Mouse (Mus musculus): ENCODE measurements at regions not wholly inside any gene's neighbourhood (a gene's known extent, or its start where the extent isn't known, plus 50 kb on each side); places are given as distances from the start of the nearest gene placed in this dataset.

DNA sequence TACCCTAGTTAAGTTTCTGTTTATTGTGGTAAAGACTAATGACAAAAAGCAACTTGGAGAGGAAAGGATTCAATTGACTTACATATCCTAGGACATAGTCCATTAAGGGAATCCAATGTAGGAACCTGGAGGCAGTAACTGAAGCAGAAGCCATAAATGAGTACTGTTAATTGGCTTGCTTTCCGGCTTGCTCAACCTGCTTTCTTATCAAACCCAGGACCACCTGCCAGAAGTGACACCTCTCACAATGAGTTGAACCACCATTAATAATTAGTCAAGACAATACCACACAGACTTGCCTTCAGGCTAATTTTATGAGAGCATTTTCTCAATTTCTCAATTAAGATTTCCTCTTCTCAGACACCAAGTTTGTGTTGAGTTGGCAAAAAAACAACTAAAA lies 148.8 kb downstream of the Ccser2 start:
- no peak for DNase-seq

DNA sequence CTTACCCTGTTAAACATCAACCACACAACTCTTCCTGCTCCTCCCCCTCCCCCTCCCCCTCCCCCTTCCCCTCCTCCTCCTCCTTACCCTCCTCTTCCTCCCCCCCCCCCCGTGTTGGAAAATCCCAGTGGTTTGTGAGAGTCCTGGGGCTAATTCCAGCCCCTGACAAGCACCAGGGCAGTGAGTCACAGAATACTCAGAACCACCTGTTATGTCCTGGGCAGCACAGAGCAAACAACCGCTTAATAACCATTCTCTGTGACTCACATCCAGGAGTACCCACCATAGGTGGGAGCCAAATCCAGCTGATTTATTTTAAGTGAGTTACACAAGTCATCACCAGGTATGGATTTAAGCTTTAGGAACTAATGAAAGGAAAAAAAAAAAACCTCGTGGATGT lies 166.2 kb downstream of the Ccser2 start:
- no peak for DNase-seq

DNA sequence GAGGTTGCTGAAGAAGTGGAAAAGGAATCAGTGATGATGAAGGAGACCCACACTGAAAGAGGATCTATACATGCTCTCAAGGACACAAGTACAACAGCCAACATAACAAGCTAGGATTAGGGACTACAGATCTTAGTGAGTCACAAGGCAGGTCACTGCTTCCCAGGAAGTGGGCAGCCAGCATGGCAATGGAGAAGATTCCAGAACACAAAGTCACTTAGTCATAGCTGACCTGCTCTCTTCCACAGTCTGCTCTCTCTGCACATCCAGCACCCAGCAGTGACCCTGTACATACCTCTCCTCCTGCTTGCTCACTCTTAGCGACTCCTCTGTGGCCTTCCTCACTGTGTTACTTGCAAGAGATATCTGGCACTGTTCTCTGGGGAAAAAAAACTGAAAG lies 168.8 kb downstream of the Ccser2 start:
- DNase-seq: no peak

- DNase-seq: no peak
Measured at GRCm38 (mm10) chr14:36781882-36782281, 186.7 kb downstream of the Ccser2 start.

- DNase-seq: peak; percentile 5
Measured at GRCm38 (mm10) chr14:36778956-36779355, 189.6 kb downstream of the Ccser2 start.

GRCm38 (mm10) chr14:36774349-36774748 lies 194.2 kb downstream of the Ccser2 start:
- DNase-seq: no peak

DNA sequence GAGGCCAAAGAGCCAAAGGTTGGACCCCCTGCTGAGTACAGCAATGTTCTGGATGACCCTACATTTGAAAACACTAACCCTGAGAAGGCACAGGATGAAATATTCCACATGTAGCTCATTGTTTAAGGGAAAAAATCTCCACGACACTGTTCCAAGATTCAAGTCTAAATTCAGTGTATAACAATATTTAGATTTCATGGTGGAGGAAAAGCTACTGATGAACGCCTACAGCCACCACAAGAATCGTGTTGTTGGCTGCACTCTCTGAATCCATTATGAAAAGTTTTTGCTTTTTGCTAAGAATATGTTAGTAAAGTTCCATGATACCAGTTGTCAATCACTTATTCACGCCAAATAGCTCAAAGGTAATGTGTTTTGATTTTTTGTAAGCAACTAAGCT lies 204.2 kb downstream of the Ccser2 start:
- DNase-seq: no peak

GRCm38 (mm10) chr14:36756056-36756455 lies 212.5 kb downstream of the Ccser2 start:
- DNase-seq: no peak

DNA sequence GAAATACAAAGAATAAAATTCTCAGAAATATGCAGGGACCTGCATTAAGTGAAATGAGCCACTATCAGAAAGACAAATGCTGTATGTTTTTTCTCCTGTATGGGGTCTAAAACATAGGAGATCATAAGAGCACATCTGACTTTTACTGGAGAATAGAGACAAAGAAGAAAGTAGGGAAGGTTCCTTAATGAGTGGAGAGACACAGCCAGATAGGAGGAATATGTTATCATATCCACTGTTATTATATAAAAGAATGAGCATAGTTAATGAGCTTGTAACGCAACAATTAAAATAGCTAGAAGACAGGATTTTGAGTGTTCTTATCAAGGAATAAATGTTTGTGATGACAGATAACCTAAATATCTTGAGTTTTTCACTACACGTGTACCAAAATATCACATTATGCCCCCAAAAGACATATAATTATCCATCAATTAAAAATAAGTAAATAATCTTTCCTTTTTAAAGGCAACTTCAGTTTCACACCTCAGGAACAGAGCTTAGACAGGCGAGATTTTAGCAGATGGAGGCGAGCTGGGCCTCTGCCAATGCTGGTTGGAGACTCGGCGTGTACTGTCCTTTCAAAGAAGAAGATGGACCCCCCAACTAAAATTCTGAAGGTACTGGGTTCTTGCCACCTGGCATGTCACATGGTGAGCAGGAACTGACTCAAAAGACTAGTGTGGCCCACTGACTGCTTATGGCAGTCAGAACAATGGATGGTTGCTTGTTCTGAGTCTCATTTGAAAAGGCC lies 220.3 kb downstream of the Ccser2 start:
- no peak for DNase-seq

DNA sequence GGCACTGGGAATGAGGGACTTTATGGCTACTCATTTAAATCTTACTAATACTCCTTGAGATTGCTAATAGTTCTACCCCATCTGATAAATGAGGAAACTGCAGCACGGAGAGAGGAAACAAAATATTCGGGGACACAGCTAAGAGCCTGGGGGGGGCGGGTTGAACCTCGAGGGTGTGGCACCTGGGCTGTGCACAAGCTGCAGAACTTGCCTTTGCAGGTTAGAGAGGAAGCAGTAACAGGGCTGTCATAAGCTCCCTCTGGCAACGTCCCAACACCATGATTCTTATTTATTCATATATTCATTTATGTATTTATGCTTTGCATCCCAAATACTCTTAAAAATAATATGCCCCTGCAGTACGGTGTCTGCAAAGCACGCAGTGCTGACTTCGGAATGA lies 237.5 kb downstream of the Ccser2 start:
- no peak for DNase-seq

GRCm38 (mm10) chr14:36726092-36726491 lies 242.5 kb downstream of the Ccser2 start:
- DNase-seq: no peak

GRCm38 (mm10) chr14:36715684-36716083 lies 252.9 kb downstream of the Ccser2 start:
- DNase-seq: no peak

- no peak for DNase-seq
Measured at GRCm38 (mm10) chr14:36696993-36697392, 271.6 kb downstream of the Ccser2 start.

GRCm38 (mm10) chr14:36691958-36692357 lies 276.6 kb downstream of the Ccser2 start:
- no peak for DNase-seq

DNA sequence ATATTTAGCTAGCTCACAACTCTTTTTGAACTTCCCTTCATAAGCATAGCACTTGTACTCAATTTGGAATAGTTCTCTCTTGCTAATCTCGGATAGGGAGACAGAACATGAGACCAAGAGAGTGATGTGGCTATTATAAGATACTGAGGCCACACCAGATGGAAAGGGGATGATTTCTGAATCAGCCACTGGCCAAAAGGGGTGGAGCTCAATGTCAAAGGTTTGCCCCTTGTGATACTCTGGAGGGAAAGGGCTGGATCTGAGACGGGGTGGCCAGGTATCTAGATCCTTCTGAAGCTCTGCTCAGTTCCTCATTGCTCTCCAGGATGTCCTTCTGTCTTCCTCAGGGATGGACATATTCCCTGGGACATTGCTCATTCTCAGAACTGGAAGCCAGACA lies 277.6 kb downstream of the Ccser2 start:
- DNase-seq: no peak

DNA sequence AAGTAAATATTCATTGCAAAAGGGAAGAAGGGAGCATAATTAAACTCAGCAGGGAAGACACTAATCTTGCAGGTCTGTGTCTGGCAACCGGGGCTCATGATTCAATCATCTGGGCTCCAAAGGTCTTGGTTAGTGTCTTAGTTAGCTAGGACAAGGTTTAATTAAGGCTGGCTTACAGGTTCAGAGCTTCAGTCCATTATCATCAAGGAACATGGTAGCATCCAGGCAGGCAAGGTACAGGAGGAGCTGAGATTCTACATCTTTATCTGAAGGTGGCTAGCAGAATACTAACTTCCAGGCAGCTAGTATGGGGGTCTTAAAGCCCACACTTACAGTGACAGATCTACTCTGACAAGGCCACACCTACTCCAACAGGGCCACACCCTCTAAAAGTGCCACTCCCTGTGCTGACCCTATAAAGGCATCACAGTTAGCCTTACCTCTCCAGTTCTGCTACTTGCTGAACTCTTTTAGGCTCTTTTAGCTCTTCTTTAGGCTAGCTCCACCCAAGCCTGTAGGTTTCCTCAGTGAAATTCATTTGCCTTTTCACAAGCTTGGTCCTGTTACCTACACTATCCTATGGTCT lies 309.8 kb downstream of the Ccser2 start:
- no peak for DNase-seq

GRCm38 (mm10) chr14:36658193-36658592 lies 310.4 kb downstream of the Ccser2 start:
- no peak for DNase-seq

DNA sequence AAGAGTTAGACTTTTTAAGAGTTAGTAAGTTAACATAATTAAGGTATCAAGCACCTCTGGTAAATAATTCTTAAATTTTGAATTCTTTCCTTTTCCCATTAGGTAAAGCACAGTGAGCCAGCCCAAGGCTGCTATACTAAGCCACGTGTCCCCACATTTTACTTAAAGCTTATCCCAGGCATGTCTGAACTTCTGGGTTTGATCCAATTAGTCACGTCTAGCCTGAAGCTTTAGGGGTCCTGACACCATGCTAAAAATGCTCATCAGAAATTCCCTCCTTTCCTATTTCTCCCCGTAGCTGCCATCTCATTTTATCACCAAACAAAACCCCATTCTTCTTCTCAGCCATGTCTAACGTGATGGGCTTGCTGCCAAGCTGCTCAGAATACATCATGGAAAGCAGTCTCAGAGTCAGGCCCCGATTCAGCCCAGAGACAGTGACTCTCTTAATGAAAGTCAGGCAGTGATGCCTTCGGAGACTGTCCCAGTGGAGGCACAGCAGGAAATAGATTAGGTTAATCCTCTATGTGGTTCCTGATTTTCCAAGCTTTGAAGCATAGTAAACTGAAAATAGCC lies 315.5 kb downstream of the Ccser2 start:
- DNase-seq: no peak

- DNase-seq: no peak
Measured at GRCm38 (mm10) chr14:36651053-36651735, 317.4 kb downstream of the Ccser2 start.

- no peak for DNase-seq
Measured at GRCm38 (mm10) chr14:36646649-36647048, 321.9 kb downstream of the Ccser2 start.

- no peak for DNase-seq
Measured at GRCm38 (mm10) chr14:36646237-36646636, 322.3 kb downstream of the Ccser2 start.

GRCm38 (mm10) chr14:36624822-36625221 lies 343.8 kb downstream of the Ccser2 start:
- DNase-seq: no peak

DNA sequence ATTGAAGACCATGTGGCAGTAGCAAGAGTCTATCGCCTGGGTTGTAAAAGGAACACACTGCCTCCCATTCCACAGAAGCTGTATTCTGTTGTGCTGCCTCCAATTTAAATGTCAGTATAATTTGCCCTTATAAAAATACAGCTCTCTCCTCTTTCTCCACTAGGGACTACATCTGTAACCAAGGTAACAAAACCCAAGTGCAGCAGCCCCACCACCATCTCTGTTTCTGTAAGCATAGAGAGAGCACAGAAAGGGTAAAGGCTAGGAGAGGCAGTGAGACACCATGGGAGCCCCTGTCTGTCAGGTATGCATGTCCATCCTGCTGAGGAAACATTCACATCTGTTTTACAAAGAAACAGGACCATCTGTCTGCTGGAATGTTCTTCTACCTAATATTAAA lies 344.4 kb downstream of the Ccser2 start:
- DNase-seq: no peak

DNA sequence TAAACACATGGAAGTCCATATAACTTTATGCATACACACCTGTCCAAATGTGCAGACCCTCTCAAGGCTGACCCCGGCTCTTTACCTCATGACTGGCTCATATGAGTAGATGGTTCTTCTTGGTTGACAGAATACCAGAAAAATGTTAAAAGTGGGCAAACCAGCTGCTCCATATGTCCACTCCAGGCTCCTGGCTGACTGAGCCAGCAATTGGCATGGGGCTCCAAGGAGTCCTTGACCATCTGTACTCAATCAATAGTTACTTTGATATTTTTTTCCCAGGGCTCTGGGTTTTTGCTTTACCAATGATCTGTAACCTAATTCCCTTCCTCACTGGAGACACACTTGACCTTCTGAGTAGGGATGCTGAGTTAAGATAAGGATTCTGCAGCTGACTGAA lies 345.5 kb downstream of the Ccser2 start:
- DNase-seq: no peak

All from kidney, adult 9 months (tissue).